Mouse (Mus musculus) monocyte, adult 5-6 weeks (primary cell): ENCODE data around the gene Gne. TPM values are rescaled to one million over a fixed set of nuclear protein-coding genes. Genes with fewer than 3 reads are reported as not detected.
"Not testable (repeated sequence)": the region's sequence is repeated elsewhere in the genome, so short reads cannot be mapped to it uniquely, and the experiment has no call there.

Experiments
- ATAC-seq: fragments of 153-309, 156-312 bp; replicated peaks from 2 replicates; pipeline ENCODE4 v1.8.0; 2017; ENCODE audit warnings: mild to moderate bottlenecking; ENCODE audit not compliant: low TSS enrichment, insufficient number of reproducible peaks, severe bottlenecking, poor library complexity, low FRiP score
- total RNA-seq: library from RNA; stranded (forward); fragments of 200-1000, 200-491, 200-594 nt; gene quantifications from 3 replicates; pipeline ENCODE4 v1.2.3, GENCODE M21; 2017

Gne gene
- total RNA-seq, 1 experiment from 2014 or later = 24.4 TPM

GRCm38 (mm10) chr4:44078358-44078933, 5.5 kb downstream of the Gne start:
- no peak for ATAC-seq

- no peak for ATAC-seq
These were observed 9.6 kb downstream of the Gne start for GRCm38 (mm10) chr4:44074422-44074821.

- ATAC-seq = no peak
These were observed 10.2 kb downstream of the Gne start for GRCm38 (mm10) chr4:44073799-44074198.

GRCm38 (mm10) chr4:44072873-44073441, 11.0 kb downstream of the Gne start:
- no peak for ATAC-seq

- ATAC-seq = peak; percentile 94
These were observed 11.7 kb downstream of the Gne start for GRCm38 (mm10) chr4:44072146-44072872.

- ATAC-seq = no peak
These were observed 12.2 kb downstream of the Gne start for GRCm38 (mm10) chr4:44071741-44072145.

GRCm38 (mm10) chr4:44070641-44071040, 13.3 kb downstream of the Gne start:
- ATAC-seq = no peak

- ATAC-seq = no peak
These were observed 14.6 kb downstream of the Gne start for GRCm38 (mm10) chr4:44069411-44069810.

- ATAC-seq = no peak
These were observed 15.2 kb downstream of the Gne start for GRCm38 (mm10) chr4:44068736-44069135.

GRCm38 (mm10) chr4:44066891-44067290, 17.1 kb downstream of the Gne start:
- no peak for ATAC-seq

GRCm38 (mm10) chr4:44065355-44066025, 18.5 kb downstream of the Gne start:
- peak; percentile 95 for ATAC-seq

GRCm38 (mm10) chr4:44062816-44063215, 21.2 kb downstream of the Gne start:
- ATAC-seq = no peak

GRCm38 (mm10) chr4:44062062-44062461, 21.9 kb downstream of the Gne start:
- ATAC-seq = no peak

GRCm38 (mm10) chr4:44059674-44060073, 24.3 kb downstream of the Gne start:
- no peak for ATAC-seq

- ATAC-seq = no peak
These were observed 34.2 kb downstream of the Gne start for GRCm38 (mm10) chr4:44049812-44050211.

- no peak for ATAC-seq
These were observed 37.9 kb downstream of the Gne start for GRCm38 (mm10) chr4:44046066-44046465.

- ATAC-seq = no peak
These were observed 39.2 kb downstream of the Gne start for GRCm38 (mm10) chr4:44044685-44045356.

GRCm38 (mm10) chr4:44043182-44043581, 40.8 kb downstream of the Gne start:
- ATAC-seq = not testable (repeated sequence)

GRCm38 (mm10) chr4:44042429-44042828, 41.5 kb downstream of the Gne start:
- ATAC-seq = no peak
